Mouse (Mus musculus) heart, adult 11 months (tissue): ENCODE measurements around the gene Apc2.
A peak's percentile ranks its signal among the peaks of the same experiment; 100 is the strongest.
"Not testable (repeated sequence)": the region's sequence is repeated elsewhere in the genome, so short reads cannot be mapped to it uniquely, and the experiment has no call there.

ENCODE experiments used
- DNase-seq: peaks from one replicate; pipeline ENCODE4 v3.0.0; 2022

Gene Apc2

DNA sequence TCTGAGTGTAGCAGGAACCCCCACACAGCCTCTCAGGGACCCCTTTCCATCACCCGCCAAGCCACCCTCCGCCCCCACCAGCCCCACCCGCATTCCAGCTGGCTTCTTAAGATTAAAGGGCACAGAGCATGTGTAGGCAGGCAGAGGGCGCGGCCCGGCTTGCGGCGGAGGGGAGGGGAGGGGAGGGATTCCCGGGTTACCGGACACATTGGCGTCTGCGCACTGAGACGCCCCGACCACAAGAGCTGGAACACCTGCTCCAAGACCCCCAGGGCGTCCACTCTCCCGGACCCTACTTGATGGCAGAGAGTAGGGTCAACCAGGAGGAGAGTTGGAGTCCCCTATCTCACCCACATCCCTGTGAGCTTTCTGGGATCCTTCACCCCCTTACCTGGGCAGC, 49.3 kb downstream of the Apc2 start:
- peak; percentile 95 for DNase-seq

DNA sequence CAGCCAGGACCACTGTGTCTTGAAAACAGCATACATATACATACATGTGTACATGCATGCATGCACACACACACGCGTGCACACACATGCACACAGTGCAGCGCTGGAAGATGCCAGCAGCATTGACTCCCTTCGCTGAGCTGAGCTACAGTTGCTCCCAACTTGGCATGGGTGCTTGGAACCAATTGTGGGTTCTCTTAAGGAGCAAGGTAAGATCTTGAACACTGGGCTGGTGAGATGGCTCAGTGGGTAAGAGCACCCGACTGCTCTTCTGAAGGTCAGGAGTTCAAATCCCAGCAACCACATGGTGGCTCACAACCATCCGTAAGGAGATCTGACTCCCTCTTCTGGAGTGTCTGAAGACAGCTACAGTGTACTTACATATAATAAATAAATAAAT, 50.2 kb downstream of the Apc2 start:
- not testable (repeated sequence) for DNase-seq

DNA sequence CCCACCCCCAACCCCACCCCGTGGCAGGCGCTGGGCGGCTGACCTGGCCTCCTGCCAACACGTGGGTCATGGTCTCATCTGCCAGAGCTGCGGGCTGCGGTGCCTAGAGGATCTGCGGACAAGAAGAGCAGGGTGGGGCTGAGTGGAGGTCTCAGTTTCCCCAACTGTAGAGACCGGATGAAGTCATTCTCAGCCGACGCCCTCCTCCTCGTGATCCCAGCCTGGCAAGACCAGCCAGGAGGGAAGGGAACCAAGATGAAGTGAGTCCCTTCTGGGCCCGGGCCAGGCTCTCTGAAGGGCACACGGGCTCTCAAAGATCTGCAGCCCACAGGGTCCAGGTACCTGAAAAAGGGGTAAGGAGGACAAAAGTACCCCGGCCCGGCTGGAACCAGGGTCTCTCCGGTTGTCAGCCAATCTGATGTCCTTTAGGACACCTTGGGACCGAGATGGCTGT, 51.8 kb downstream of the Apc2 start:
- DNase-seq, result peak; percentile 97

DNA sequence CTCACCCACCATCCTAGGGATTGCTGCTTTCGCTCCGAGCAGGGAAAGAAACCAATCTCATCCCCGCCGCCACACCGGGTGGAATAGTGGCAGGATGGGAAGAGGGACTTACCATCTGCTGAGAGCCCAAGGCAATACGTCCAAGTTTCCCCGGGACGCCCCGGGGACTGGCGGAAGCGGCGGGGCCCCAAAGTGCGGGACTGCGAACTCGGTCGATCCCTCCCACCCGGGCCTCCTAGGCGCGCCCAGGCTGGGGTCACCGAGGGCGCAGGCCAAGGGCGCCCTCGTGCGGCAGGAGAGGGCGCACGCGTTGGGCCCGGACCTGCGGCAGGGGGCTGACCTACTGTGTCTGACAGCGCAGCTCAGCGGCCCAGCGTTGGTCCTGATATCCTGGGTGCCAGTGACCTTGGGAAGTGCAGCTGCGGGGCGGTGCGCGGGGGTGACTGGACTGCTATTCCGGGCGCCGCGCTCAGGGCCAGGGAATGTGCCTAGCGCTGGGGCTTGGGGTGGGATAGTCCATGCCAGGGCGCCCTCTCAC, 52.5 kb downstream of the Apc2 start, which contains the start of gene Adamtsl5:
Gene Adamtsl5, minus strand, starts transcription at position 169 of the 538 bp plus-strand sequence.
- peak; percentile 99 for DNase-seq

DNA sequence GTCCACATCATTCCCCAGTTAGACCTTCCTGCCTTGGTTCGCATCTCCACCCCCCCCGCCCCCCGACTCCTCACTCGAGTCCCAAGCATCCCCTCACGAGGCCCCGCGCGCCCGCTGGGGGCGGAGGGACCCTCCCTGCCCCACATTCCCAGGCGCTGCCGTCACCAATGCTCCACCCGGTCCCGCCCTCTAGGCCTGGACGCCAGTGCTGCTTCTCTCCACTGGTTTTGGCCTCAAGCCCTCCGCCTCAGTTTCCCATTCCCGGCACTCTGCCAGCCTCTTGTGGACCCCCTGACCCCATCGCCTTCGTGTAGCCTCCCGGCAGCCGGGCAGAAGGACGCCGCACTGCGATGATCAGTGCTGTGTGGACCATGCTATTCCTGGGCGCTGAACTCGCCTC, 53.2 kb downstream of the Apc2 start:
- DNase-seq, result peak; percentile 97

DNA sequence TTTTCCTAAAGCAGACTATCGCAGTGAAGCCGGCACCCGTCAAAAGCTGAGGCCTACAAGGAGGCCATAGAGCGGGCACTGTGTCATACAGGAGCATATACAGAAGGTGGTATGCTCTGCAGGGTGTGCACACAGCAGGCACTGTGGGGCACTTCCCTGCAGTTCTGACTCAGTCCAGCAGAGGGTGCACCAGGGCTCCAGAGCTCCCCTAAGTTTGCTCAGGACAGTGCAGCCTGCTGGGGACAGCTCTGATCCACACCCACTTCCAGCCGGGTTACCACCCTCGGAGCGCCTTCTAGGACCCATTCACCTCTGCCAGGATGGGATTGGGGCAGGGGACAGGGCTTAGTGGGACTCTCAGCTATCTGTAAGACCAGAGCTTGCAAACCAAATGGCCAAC, 54.5 kb downstream of the Apc2 start:
- peak; percentile 97 for DNase-seq

DNA sequence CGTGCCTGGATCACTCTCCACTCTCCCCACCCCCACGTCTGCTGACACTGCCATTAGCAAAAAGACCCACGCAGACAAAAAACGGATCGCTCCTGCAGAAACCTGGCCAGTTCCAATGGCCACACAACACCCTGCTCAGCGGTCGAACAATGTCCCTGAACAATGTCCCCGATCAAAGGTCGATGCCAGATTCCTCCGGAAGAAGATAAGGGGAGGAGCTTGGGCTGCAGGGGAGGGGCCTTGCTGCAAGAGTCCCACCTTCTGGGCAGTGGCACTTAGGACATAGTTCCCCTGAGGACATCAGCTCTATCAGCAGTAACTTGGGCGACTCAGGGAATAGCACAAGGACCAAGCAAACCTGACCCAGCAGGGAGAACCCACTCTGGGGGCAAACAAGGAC, 56.1 kb downstream of the Apc2 start:
- DNase-seq, result no peak

DNA sequence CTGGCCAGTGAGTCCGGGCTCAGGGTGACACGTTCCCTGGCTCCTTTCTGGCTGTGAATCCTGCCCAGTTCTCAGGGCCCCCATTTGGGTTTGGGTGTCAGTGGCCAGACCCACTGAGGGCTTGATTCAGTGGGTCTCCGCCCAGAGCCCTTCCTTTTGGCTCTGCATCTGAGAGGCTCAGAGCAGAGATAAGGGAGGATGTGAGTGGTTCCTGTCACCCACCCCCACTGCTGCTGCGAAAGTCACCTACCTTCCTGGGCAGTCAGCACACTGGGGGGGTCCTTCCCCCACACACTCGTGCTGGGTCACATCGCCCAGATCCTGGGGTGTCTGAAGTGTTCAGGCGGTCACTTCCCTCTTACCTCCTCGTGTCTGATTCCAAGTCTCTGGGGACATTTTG, 57.0 kb downstream of the Apc2 start:
- DNase-seq, result no peak

DNA sequence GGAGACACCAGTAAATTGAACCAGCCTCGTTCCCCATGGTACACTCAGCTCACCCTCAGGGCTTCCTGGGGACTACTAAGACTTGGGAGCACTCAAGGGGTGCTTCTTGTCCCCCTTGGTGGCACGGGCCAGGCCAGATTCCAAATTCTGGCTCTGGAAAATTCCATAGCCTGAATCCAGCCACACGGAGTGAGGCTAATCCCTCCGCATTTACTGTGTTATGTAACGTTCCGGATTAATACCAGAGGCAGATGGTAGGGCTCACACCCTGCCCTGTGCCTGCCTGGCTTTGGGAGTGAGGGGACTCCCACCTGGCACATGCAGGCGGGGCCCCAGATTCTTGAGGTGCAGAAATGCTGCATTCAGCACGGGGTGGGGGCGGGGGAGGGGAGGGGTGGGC, 59.7 kb downstream of the Apc2 start:
- no peak for DNase-seq

DNA sequence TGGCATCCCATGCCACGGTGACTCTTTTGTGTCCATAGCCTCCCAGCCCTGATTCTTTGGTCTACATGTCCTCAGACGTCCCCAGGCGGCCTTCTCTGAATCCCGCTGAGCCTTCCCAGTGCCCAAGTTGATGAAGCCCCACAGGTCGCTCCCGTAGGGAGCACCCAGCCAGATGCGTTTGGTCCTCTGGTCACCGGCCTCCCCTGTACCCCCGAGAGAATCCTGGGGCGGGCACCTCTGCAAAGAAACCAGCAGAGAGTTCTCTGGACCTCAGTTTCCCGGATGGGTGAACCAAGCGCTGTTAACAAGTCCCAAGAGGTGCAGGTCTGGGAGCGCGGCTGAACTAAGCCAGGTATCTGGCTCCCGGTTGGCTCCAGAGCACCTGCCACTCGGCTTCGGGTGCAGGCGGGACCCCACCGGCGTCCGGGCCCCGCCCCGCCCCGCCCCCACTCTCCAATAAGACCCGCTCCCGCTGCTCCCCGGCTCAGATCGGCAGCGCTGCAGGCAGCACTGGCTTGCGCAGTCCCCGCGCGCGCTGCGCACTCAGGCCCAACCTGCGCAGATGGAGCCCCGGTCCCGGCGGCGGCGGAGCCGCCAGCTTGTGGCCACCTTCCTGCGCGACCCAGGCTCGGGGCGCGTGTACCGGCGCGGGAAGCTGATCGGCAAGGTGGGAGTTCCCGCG, 60.4 kb downstream of the Apc2 start, which contains the start of gene Plk5:
Gene Plk5, plus strand, starts transcription at position 459 of the 682 bp plus-strand sequence.
- DNase-seq, result no peak

DNA sequence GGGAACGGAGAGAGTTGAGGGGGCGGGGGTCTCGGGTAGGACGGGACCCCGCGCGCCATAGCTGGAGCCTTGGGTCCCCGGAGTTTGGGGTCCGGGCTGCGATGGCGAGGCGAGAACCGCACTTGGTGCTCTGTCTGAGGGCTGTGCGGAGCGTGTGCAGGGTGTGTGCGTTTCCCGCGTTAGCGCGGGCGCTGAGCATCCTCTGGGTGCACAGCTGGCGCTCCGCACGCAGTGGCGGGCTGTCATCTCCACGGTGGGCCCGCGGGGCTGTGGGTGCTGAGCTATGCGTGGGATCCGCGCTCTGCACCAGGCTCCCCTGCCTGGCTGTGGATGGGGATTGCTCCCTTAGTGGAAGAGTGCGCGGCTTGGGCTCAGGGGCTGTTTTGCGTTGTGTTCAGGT, 61.0 kb downstream of the Apc2 start:
- DNase-seq, result no peak

DNA sequence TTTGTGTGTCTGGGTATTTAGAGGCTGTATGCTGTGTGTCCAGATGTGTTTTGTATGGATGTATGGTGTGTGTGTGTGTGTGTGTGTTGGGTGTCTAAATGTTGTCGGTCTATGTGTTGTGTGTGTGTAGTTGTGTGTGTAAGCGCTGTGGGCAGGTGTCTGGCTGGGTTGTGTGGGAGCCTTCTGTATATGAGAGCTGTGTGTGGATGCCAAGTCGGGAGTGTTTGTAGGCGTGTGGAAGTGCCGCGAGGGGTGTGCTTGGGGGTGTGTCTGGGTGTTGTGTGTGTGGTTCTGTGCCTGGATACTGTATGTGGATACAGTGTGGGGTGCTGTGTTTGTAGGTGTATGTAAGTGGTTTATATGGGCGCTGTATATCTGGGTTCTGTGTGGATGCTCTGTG, 61.6 kb downstream of the Apc2 start:
- no peak for DNase-seq

DNA sequence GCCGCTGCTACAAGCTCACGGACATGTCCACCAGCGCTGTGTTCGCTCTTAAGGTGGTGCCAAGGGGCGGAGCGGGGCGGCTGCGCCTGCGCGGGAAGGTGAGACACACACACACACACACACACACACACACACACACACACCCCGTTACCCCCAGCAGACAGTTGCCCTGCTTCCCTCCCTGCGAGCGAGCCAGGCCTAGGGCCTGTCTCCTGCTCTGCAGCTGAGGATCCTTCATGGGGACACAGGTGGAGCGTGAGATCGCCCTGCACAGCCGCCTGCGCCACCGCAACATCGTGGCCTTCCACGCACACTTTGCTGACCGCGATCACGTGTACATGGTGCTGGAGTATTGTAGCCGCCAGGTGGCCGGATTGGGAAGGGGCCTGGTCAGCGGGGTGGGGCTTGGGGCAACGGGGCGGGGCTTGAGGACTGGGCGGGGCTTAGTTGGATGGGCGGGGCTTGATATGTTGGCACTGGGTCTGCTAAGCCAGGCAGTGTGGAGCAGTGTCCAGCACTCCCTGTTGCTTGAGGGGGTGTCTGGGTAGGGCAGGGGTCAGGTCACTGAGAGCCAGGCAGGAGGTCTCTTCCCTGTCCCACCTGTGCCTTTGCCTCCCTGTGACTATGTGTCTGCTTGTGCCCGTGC, 62.3 kb downstream of the Apc2 start:
- no peak for DNase-seq

DNA sequence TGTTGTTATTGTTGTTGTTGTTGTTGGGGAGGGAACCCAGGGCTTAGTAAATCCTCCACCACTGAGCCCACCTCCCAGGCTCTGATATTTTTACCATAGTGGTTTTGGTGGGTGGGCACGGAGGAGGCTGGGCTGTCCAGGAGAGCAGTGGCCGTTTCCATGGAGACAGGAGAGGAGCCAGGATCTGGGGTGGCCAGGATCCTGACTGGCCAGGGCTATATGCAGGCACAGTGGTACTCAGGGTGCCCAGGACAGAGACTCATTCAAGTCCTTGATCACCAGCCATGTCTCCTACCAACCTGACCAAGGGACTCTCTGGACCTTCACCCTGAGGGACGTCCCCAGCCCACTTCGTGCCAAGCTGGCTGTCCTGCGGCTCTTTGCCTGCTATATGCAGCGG, 68.0 kb downstream of the Apc2 start:
- DNase-seq, result no peak

DNA sequence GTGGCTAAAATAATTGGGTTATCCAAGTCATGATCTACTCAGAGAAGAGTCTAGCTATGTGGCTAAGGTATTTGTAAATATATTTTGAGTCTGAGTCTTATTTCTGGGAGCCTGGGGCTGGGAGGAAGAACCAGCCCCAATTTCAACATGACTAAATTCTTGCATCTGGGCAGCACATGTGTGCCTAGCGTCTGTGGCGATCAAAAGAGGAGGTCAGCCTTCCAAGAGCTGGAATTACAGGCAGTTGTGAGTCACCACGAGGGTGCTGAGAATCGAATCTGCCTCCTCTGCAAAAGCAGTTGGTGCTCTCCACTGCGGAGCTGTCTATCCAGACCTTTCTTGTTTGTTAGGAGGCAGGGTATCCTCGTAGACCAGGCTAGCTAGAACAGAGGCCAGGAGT, 70.0 kb downstream of the Apc2 start:
- no peak for DNase-seq
